Mouse (Mus musculus) cortical plate, adult 2 months (tissue): ENCODE results near the gene Ppfia4.

ENCODE experiments used
- CTCF ChIP-seq: fragments of 200-500 bp; IDR thresholded peaks from 2 replicates; pipeline ENCODE4 v1.5.1; 2011; ENCODE audit warnings: mild to moderate bottlenecking, control low read depth, low read length; ENCODE audit not compliant: insufficient read depth; ENCODE audit errors: extremely low read depth
- POLR2A ChIP-seq: fragments of 200-500 bp; IDR thresholded peaks from 2 replicates; pipeline ENCODE4 v1.6.1; 2011; ENCODE audit warnings: mild to moderate bottlenecking, low read length, control low read depth; ENCODE audit not compliant: insufficient read depth; ENCODE audit errors: extremely low read depth

GRCm38 (mm10) chr1:134272754-134273250 lies 59.9 kb downstream of the Ppfia4 start:
- TF ChIP-seq CTCF (no peak), POLR2A (no peak)
